Comparison of ENCODE assay signal across 13 mouse cellular contexts in the genomic region with DNA sequence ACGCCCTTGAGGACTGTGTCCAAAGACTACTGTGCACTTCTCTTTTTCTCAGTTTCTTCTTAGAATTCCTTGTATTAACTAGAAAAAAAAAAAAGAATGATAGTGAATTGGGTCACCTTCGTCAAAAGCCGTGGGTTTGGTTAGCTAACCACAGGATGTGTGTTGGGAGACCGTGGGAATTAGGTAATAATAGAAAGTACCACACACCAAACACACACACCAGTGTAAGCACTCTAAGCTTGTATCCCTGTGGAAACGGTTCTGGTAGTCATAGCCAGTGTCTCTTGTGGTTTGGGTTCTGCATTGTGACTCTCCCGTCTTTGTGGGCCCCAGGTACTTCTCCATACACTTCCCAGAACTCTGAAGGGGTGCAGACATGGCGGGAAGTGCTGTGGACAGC.
"Had no signal": no experiment of that assay in that cellular context is flagged by ENCODE, and none has a peak within 500 bp of the region (broad histone marks: within the 10 kb centered on the region; RNA-seq: fewer than 3 reads in every experiment).

No protein-coding gene starts in this region.

- H3K4me1 ChIP-seq: midbrain, embryonic 12.5 days; midbrain, embryonic 15.5 days had no signal

- H3K9ac ChIP-seq: liver, embryonic 13.5 days; midbrain, embryonic 12.5 days; midbrain, embryonic 15.5 days; neural tube, embryonic 12.5 days; neural tube, embryonic 15.5 days had no signal

- H3K4me3 ChIP-seq: left cerebral cortex, adult 2 months; liver, embryonic 13.5 days; midbrain, embryonic 12.5 days; midbrain, embryonic 15.5 days; neural tube, embryonic 12.5 days; neural tube, embryonic 15.5 days had no signal

- H3K27me3 ChIP-seq: liver, embryonic 13.5 days; midbrain, embryonic 12.5 days; midbrain, embryonic 15.5 days; neural tube, embryonic 12.5 days; neural tube, embryonic 15.5 days had no signal

- ATAC-seq: midbrain, embryonic 15.5 days had no signal

- DNase-seq: kidney, adult 2 months; kidney, postnatal 36 days; layer of hippocampus, postnatal 36 days; liver, embryonic 13.5 days; lung, adult 2 months; thymus, adult 18-20 months; thymus, postnatal 36 days had no signal

- H3K36me3 ChIP-seq: midbrain, embryonic 12.5 days; midbrain, embryonic 15.5 days; neural tube, embryonic 12.5 days; neural tube, embryonic 15.5 days had no signal

- H3K27ac ChIP-seq: kidney, postnatal 0 days; left cerebral cortex, adult 2 months; liver, embryonic 13.5 days; midbrain, embryonic 12.5 days; midbrain, embryonic 15.5 days; neural tube, embryonic 12.5 days; neural tube, embryonic 15.5 days had no signal

- H3K9me3 ChIP-seq: liver, embryonic 13.5 days; midbrain, embryonic 12.5 days; midbrain, embryonic 15.5 days; neural tube, embryonic 12.5 days; neural tube, embryonic 15.5 days had no signal

- H3K4me2 ChIP-seq: liver, embryonic 13.5 days; midbrain, embryonic 12.5 days; midbrain, embryonic 15.5 days; neural tube, embryonic 12.5 days; neural tube, embryonic 15.5 days had no signal
